ENCODE assay signal across 10 mouse cellular contexts in genomic region chrX:71664688-71665026, GRCm38 (mm10). TPM values are rescaled to one million over a fixed set of nuclear protein-coding genes. Genes with fewer than 3 reads are reported as not detected.
DNase-seq lines count a peak whose midpoint lies in the region; ATAC-seq and TF ChIP-seq lines count a peak whose summit lies in the region.
"Had no signal": no experiment of that assay in that cellular context is flagged by ENCODE, and none has a peak within 500 bp of the region (broad histone marks: within the 10 kb centered on the region; RNA-seq: fewer than 3 reads in every experiment).

No protein-coding gene starts in this region.

- H3K9me3 ChIP-seq in kidney, embryonic 14.5 days (ENCODE audit: control insufficient read depth, low read length), result peaks cover 6% of the 10 kb centered on the region; the same call in 1 of the 2 replicates
- H3K9me3 ChIP-seq in embryonic facial prominence, embryonic 10.5 days, result peaks cover 10% of the 10 kb centered on the region; the same call in 1 of the 2 replicates
- 0 out of 2 replicates have a peak, but pooled peaks cover 8% of the 10 kb centered on the region for H3K9me3 ChIP-seq in intestine, embryonic 14.5 days (ENCODE audit: control insufficient read depth, low read length)
- H3K9me3 ChIP-seq: G1E had no signal

- TF ChIP-seq POLR2A in thymus, adult 2 months (IDR thresholded peaks at IDR 0.05; ENCODE audit: control insufficient read depth, extremely low read depth, insufficient read depth, low read length, poor library complexity), result no peak

- peak overlapping the region; percentile 42 for H3K4me3 ChIP-seq in kidney, embryonic 14.5 days (ENCODE audit: low read length)
- peak overlapping the region; percentile 60 for H3K4me3 ChIP-seq in embryonic facial prominence, embryonic 10.5 days
- H3K4me3 ChIP-seq in intestine, embryonic 14.5 days (ENCODE audit: low read depth, low read length), result peak overlapping the region; percentile 41
- H3K4me3 ChIP-seq in thymus, adult 2 months (ENCODE audit: control insufficient read depth, insufficient read depth, low read length), result no peak overlapping the region

- no peak overlapping the region for H3K27ac ChIP-seq in kidney, embryonic 14.5 days (ENCODE audit: low read depth, low read length)
- peak overlapping the region; percentile 14; the same call in 1 of the 2 replicates for H3K27ac ChIP-seq in embryonic facial prominence, embryonic 10.5 days (replicated peaks)
- H3K27ac ChIP-seq in intestine, embryonic 14.5 days (ENCODE audit: low read depth), result no peak overlapping the region
- no peak overlapping the region for H3K27ac ChIP-seq in thymus, adult 2 months (ENCODE audit: control insufficient read depth, insufficient read depth, low read length)

- no peak for DNase-seq in kidney, postnatal 4 days
- DNase-seq in embryonic facial prominence, embryonic 10.5 days (ENCODE audit: low spot score), result peak; percentile 48
- peak; percentile 59 for DNase-seq in intestine, embryonic 14.5 days (ENCODE audit: low spot score)
- DNase-seq in neural tube, embryonic 10.5 days (ENCODE audit: extremely low spot score, low spot score), result peak; percentile 44
- no peak for DNase-seq in layer of hippocampus, adult 8-10 months (ENCODE audit: low spot score in 2 of 2)
- DNase-seq in left cerebral cortex, adult 18-20 months (ENCODE audit: low spot score in 2 of 2), result no peak
- DNase-seq in thymus, adult 2 months, result no peak
- DNase-seq: cerebellum, postnatal 36 days had no signal

- 36% methylated on average over 9 of the region's 15 CpGs for WGBS in kidney, embryonic 14.5 days
- WGBS in embryonic facial prominence, embryonic 10.5 days, result 10% methylated on average over 15 of the region's 15 CpGs
- 11% methylated on average over 15 of the region's 15 CpGs for WGBS in intestine, embryonic 14.5 days
- WGBS in thymus, adult 2 months, result 3% methylated on average over 15 of the region's 15 CpGs

- peak overlapping the region; percentile 23; the same call in 1 of the 2 replicates for H3K9ac ChIP-seq in kidney, embryonic 14.5 days (ENCODE audit: low read depth, low read length)
- no peak overlapping the region for H3K9ac ChIP-seq in intestine, embryonic 14.5 days (ENCODE audit: low read length)

- no peaks in the 10 kb centered on the region for H3K4me1 ChIP-seq in kidney, embryonic 14.5 days (ENCODE audit: control insufficient read depth, insufficient read depth, low read length)
- no peaks in the 10 kb centered on the region for H3K4me1 ChIP-seq in embryonic facial prominence, embryonic 10.5 days
- no peaks in the 10 kb centered on the region for H3K4me1 ChIP-seq in intestine, embryonic 14.5 days (replicated peaks; ENCODE audit: control insufficient read depth, insufficient read depth, low read length)
- H3K4me1 ChIP-seq in thymus, adult 2 months (replicated peaks; ENCODE audit: control insufficient read depth, insufficient read depth, low read length), result no peaks in the 10 kb centered on the region

- peaks cover 48% of the 10 kb centered on the region for H3K27me3 ChIP-seq in kidney, embryonic 14.5 days (ENCODE audit: control insufficient read depth, insufficient read depth, low read length)
- peaks cover 100% of the 10 kb centered on the region for H3K27me3 ChIP-seq in embryonic facial prominence, embryonic 10.5 days (replicated peaks; ENCODE audit: low read depth, poor library complexity, severe bottlenecking)
- peaks cover 53% of the 10 kb centered on the region for H3K27me3 ChIP-seq in intestine, embryonic 14.5 days (replicated peaks; ENCODE audit: control insufficient read depth, insufficient read depth, low read length)
- no peaks in the 10 kb centered on the region for H3K27me3 ChIP-seq in thymus, adult 2 months (ENCODE audit: control insufficient read depth, insufficient read depth, low read length)

- H3K4me2 ChIP-seq in kidney, embryonic 14.5 days (replicated peaks; ENCODE audit: low read depth, low read length), result peak overlapping the region; percentile 55
- peak overlapping the region; percentile 54 for H3K4me2 ChIP-seq in intestine, embryonic 14.5 days (ENCODE audit: low read length)

- ATAC-seq in kidney, embryonic 14.5 days (ENCODE audit: low FRiP score, low TSS enrichment), result no peak
- ATAC-seq in intestine, embryonic 14.5 days (replicated peaks; ENCODE audit: low FRiP score, low TSS enrichment, low read depth), result no peak

- no peak for TF ChIP-seq CTCF in thymus, adult 2 months (IDR thresholded peaks at IDR 0.05; ENCODE audit: borderline replicate concordance, control insufficient read depth, extremely low read depth, insufficient read depth, low read length, poor library complexity)

- H3K36me3 ChIP-seq in kidney, embryonic 14.5 days (ENCODE audit: control insufficient read depth, insufficient read depth, low read length), result no peaks in the 10 kb centered on the region
- no peaks in the 10 kb centered on the region for H3K36me3 ChIP-seq in embryonic facial prominence, embryonic 10.5 days (replicated peaks)
- no peaks in the 10 kb centered on the region for H3K36me3 ChIP-seq in intestine, embryonic 14.5 days (ENCODE audit: control insufficient read depth, insufficient read depth, low read length)
- no peaks in the 10 kb centered on the region for H3K36me3 ChIP-seq in thymus, adult 2 months (ENCODE audit: control insufficient read depth, insufficient read depth, low read length)
- H3K36me3 ChIP-seq: G1E had no signal

RNA-seq across cellular contexts. Expression of gene Gpr50, which starts 1.2 kb away (rescaled TPM):
- polyA plus RNA-seq in kidney, embryonic 14.5 days (2014; fragmentation: Nextera tagmentation; extraction: Ambion mirVana), result 0.06 and 0.37 TPM in 2 replicates
- 23.0 and 23.7 TPM in 2 replicates for polyA plus RNA-seq in embryonic facial prominence, embryonic 10.5 days (2016; fragmentation: Nextera tagmentation; extraction: Ambion mirVana)
- 1.6 and 1.7 TPM in 2 replicates for polyA plus RNA-seq in intestine, embryonic 14.5 days (2014; fragmentation: Nextera tagmentation; extraction: Ambion mirVana)
- total RNA-seq in layer of hippocampus, adult 8-10 months (2022), result under 1 TPM in 2 of 4 experiments, not detected in 2; 0.14 to 0.64 TPM
- total RNA-seq in left cerebral cortex, adult 18-20 months (2021), result under 1 TPM; 0.46 to 0.49 TPM
- polyA plus RNA-seq in thymus, adult 2 months (2012; rRNA removed), result 2.1 and 2.6 TPM in 2 replicates
- polyA plus RNA-seq: G1E had no signal

Comparison
In these comparisons a context has a peak if more than half of its experiments do, and no peak if none do; other contexts are left out.
1. DNase-seq: peak in embryonic facial prominence, embryonic 10.5 days (single experiment), intestine, embryonic 14.5 days (single experiment) and neural tube, embryonic 10.5 days (single experiment); none in kidney, postnatal 4 days (0 of 2), layer of hippocampus, adult 8-10 months (0 of 2), left cerebral cortex, adult 18-20 months (0 of 2) and thymus, adult 2 months (single experiment).